Mouse (Mus musculus) stomach, embryonic 14.5 days (tissue): ENCODE results near the gene Gm21954. TPM values are rescaled to one million over a fixed set of nuclear protein-coding genes. Genes with fewer than 3 reads are reported as not detected.

Experiments used
- ATAC-seq: fragments of 200-750 bp; cut with Nextera tagmentation; 2 replicates; pipeline ENCODE4 v1.8.0; 2017; ENCODE audit warnings: low read depth, moderate TSS enrichment; ENCODE audit not compliant: insufficient number of reproducible peaks, insufficient read depth, low FRiP score
- H3K27ac ChIP-seq: fragments of 300-500 bp; sonication (generic); 2 replicates; pipeline ENCODE4 v1.5.1; 2014; ENCODE audit warnings: mild to moderate bottlenecking, low read length, moderate library complexity, mixed read lengths
- H3K27me3 ChIP-seq: fragments of 300-500 bp; sonication (generic); 2 replicates; pipeline ENCODE4 v1.6.1; 2014; ENCODE audit warnings: low read length, control low read depth, mixed read lengths; ENCODE audit not compliant: control insufficient read depth, insufficient read depth
- H3K36me3 ChIP-seq: fragments of 300-500 bp; sonication (generic); 2 replicates; pipeline ENCODE4 v1.6.1; 2014; ENCODE audit warnings: mild to moderate bottlenecking, control low read depth, low read length, moderate library complexity, mixed read lengths; ENCODE audit not compliant: control insufficient read depth, insufficient read depth
- H3K4me1 ChIP-seq: fragments of 300-500 bp; sonication (generic); 2 replicates; pipeline ENCODE4 v1.6.1; 2014; ENCODE audit warnings: low read length, control low read depth, mixed read lengths; ENCODE audit not compliant: control insufficient read depth, insufficient read depth
- H3K4me2 ChIP-seq: fragments of 300-500 bp; sonication (generic); replicated peaks from 2 replicates; pipeline ENCODE4 v1.6.1; 2014; ENCODE audit warnings: low read depth, low read length, control low read depth
- H3K4me3 ChIP-seq: fragments of 300-500 bp; sonication (generic); 2 replicates; pipeline ENCODE4 v1.5.1; 2014; ENCODE audit warnings: low read depth, low read length, control low read depth
- H3K9ac ChIP-seq: fragments of 300-500 bp; sonication (generic); replicated peaks from 2 replicates; pipeline ENCODE4 v1.6.1; 2014; ENCODE audit warnings: low read depth, mild to moderate bottlenecking, control low read depth, low read length, moderate library complexity, mixed read lengths
- H3K9me3 ChIP-seq: fragments of 300-500 bp; sonication (generic); 2 replicates; pipeline ENCODE4 v1.6.1; 2016; ENCODE audit warnings: low read depth, low read length, control low read depth; ENCODE audit not compliant: control insufficient read depth
- WGBS: fragments of 180-500 bp; shearing (Covaris S2); extraction: QIAGEN DNeasy Blood & Tissue Kit; methylation state at CpG from one replicate; pipeline ENCODE4 v1.1.7; 2014; 5-methylcytosine and 5-hydroxymethylcytosine counted together
- polyA plus RNA-seq: library from polyadenylated mRNA; unstranded; fragments of >200 nt; fragmentation: Nextera tagmentation; extraction: Ambion mirVana; gene quantifications from 2 replicates; pipeline ENCODE4 v1.2.1, GENCODE M21; 2014

Gm21954 gene
- polyA plus RNA-seq, 1 experiment from 2014 or later = not detected

GRCm38 (mm10) chr3:55496462-55496941 lies 24.5 kb upstream of the Gm21954 start:
- no peak for ATAC-seq
- Histone ChIP-seq H3K4me2 (no peak overlapping the region), H3K4me1 (no peaks in the 10 kb centered on the region), H3K4me3 (no peak overlapping the region), H3K27ac (no peak overlapping the region), H3K36me3 (no peaks in the 10 kb centered on the region), H3K9ac (no peak overlapping the region), H3K27me3 (no peaks in the 10 kb centered on the region), H3K9me3 (no peaks in the 10 kb centered on the region)
- 81% methylated on average over 9 of the region's 9 CpGs for WGBS

- no peak overlapping the region for H3K27ac ChIP-seq
- ATAC-seq = no peak
- WGBS = 61% methylated on average over 4 of the region's 4 CpGs
- no peak overlapping the region for H3K9ac ChIP-seq
- no peaks in the 10 kb centered on the region for H3K27me3 ChIP-seq
- no peaks in the 10 kb centered on the region for H3K36me3 ChIP-seq
- H3K9me3 ChIP-seq = no peaks in the 10 kb centered on the region
- H3K4me1 ChIP-seq = no peaks in the 10 kb centered on the region
- H3K4me2 ChIP-seq = no peak overlapping the region
- no peak overlapping the region for H3K4me3 ChIP-seq
Measured at GRCm38 (mm10) chr3:55495866-55496265, 23.9 kb upstream of the Gm21954 start.

GRCm38 (mm10) chr3:55495231-55495630 lies 23.2 kb upstream of the Gm21954 start:
- no peak overlapping the region for H3K4me3 ChIP-seq
- no peak for ATAC-seq
- no peak overlapping the region for H3K9ac ChIP-seq
- H3K9me3 ChIP-seq = no peaks in the 10 kb centered on the region
- H3K27ac ChIP-seq = no peak overlapping the region
- 83% methylated on average over 7 of the region's 7 CpGs for WGBS
- H3K27me3 ChIP-seq = no peaks in the 10 kb centered on the region
- H3K4me2 ChIP-seq = no peak overlapping the region
- no peaks in the 10 kb centered on the region for H3K36me3 ChIP-seq
- no peaks in the 10 kb centered on the region for H3K4me1 ChIP-seq

GRCm38 (mm10) chr3:55494348-55494747 lies 22.3 kb upstream of the Gm21954 start:
- no peaks in the 10 kb centered on the region for H3K4me1 ChIP-seq
- no peaks in the 10 kb centered on the region for H3K27me3 ChIP-seq
- H3K9ac ChIP-seq = no peak overlapping the region
- H3K27ac ChIP-seq = no peak overlapping the region
- ATAC-seq = no peak
- H3K36me3 ChIP-seq = no peaks in the 10 kb centered on the region
- WGBS = 53% methylated on average over 4 of the region's 4 CpGs
- H3K4me3 ChIP-seq = no peak overlapping the region
- H3K4me2 ChIP-seq = no peak overlapping the region
- H3K9me3 ChIP-seq = no peaks in the 10 kb centered on the region

GRCm38 (mm10) chr3:55492021-55492420 lies 20.0 kb upstream of the Gm21954 start:
- ATAC-seq = no peak
- no peaks in the 10 kb centered on the region for H3K36me3 ChIP-seq
- 48% methylated on average over 6 of the region's 6 CpGs for WGBS
- H3K4me3 ChIP-seq = no peak overlapping the region
- no peak overlapping the region for H3K27ac ChIP-seq
- H3K4me1 ChIP-seq = no peaks in the 10 kb centered on the region
- H3K9ac ChIP-seq = no peak overlapping the region
- H3K27me3 ChIP-seq = no peaks in the 10 kb centered on the region
- H3K4me2 ChIP-seq = no peak overlapping the region
- H3K9me3 ChIP-seq = no peaks in the 10 kb centered on the region

- no peaks in the 10 kb centered on the region for H3K36me3 ChIP-seq
- H3K4me3 ChIP-seq = no peak overlapping the region
- H3K4me2 ChIP-seq = no peak overlapping the region
- WGBS = 68% methylated on average over 12 of the region's 12 CpGs
- H3K27ac ChIP-seq = no peak overlapping the region
- H3K4me1 ChIP-seq = no peaks in the 10 kb centered on the region
- H3K9me3 ChIP-seq = no peaks in the 10 kb centered on the region
- H3K9ac ChIP-seq = no peak overlapping the region
- ATAC-seq = no peak
- no peaks in the 10 kb centered on the region for H3K27me3 ChIP-seq
Measured at GRCm38 (mm10) chr3:55489231-55489990, 17.4 kb upstream of the Gm21954 start.

- Histone ChIP-seq H3K27me3 (no peaks in the 10 kb centered on the region), H3K36me3 (no peaks in the 10 kb centered on the region), H3K9ac (no peak overlapping the region), H3K4me1 (no peaks in the 10 kb centered on the region), H3K27ac (no peak overlapping the region), H3K4me2 (no peak overlapping the region), H3K4me3 (no peak overlapping the region), H3K9me3 (no peaks in the 10 kb centered on the region)
- WGBS = 43% methylated on average over 4 of the region's 4 CpGs
- no peak for ATAC-seq
Measured at GRCm38 (mm10) chr3:55483328-55483727, 11.3 kb upstream of the Gm21954 start.

GRCm38 (mm10) chr3:55481140-55481539 lies 9.1 kb upstream of the Gm21954 start:
- H3K36me3 ChIP-seq = no peaks in the 10 kb centered on the region
- WGBS = 43% methylated on average over 1 of the region's 1 CpGs
- H3K27me3 ChIP-seq = no peaks in the 10 kb centered on the region
- no peak for ATAC-seq
- no peak overlapping the region for H3K9ac ChIP-seq
- no peak overlapping the region for H3K4me3 ChIP-seq
- no peak overlapping the region for H3K27ac ChIP-seq
- no peaks in the 10 kb centered on the region for H3K9me3 ChIP-seq
- no peak overlapping the region for H3K4me2 ChIP-seq
- H3K4me1 ChIP-seq = no peaks in the 10 kb centered on the region

GRCm38 (mm10) chr3:55479306-55479705 lies 7.3 kb upstream of the Gm21954 start:
- H3K36me3 ChIP-seq = no peaks in the 10 kb centered on the region
- H3K9ac ChIP-seq = no peak overlapping the region
- H3K4me1 ChIP-seq = no peaks in the 10 kb centered on the region
- no peak for ATAC-seq
- no peak overlapping the region for H3K27ac ChIP-seq
- WGBS = 64% methylated on average over 4 of the region's 4 CpGs
- no peak overlapping the region for H3K4me3 ChIP-seq
- no peaks in the 10 kb centered on the region for H3K27me3 ChIP-seq
- H3K9me3 ChIP-seq = no peaks in the 10 kb centered on the region
- no peak overlapping the region for H3K4me2 ChIP-seq
